Mouse (Mus musculus): ENCODE results near the gene Xlr3b.
"Not testable (repeated sequence)": the region's sequence is repeated elsewhere in the genome, so short reads cannot be mapped to it uniquely, and the experiment has no call there.

Xlr3b gene

DNA sequence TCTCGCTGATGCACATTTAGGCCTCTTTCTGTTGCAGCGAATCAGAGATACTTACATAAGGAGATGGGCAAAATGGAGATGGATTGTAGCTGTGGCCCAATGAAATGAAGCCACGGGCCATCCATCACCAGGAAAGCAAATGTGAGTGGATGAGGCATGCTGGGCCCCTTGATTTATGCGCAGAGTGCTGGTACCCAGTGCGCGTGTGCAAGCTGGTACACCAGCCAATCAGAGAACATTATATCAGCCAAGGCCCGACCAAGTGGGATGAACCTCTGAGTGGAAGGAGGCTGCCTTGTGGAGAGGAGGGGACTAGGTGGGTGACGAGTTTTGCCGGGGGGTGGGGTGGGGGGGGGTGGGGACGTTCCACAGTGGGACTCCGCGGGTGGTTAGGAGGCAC is at the start of gene Xlr3b:
TSS of gene Xlr3b (plus strand) at position 274 of the 400 bp plus-strand sequence.
- peak; percentile 5 for DNase-seq (ENCODE audit: low spot score)

GRCm38 (mm10) chrX:73143218-73143618 is 48.8 kb upstream of the Xlr3b start:
- not testable (repeated sequence) for DNase-seq (ENCODE audit: low spot score)

DNA sequence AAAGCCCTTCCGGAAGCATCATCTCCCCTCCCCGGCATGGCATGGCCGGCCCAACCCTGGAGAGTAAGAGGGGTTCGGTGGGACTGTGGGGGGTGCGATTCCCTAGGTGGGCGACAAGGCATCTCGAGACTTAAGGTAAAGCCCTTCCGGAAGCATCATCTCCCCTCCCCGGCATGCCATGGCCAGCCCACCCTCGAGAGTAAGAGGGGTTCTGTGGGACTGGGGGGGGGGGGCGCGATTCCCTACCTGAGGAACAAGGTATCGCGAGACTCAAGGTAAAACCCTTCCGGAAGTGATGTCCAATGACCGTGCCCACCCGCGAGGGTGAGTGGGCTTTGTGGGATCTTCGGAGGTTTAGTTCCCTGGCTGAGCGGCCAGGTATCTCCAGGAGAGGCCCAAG is 43.5 kb upstream of the Xlr3b start, which contains the start of gene Xlr5b:
TSS of gene Xlr5b (plus strand) at position 301 of the 400 bp plus-strand sequence.
- not testable (repeated sequence) for DNase-seq (ENCODE audit: low spot score)

DNA sequence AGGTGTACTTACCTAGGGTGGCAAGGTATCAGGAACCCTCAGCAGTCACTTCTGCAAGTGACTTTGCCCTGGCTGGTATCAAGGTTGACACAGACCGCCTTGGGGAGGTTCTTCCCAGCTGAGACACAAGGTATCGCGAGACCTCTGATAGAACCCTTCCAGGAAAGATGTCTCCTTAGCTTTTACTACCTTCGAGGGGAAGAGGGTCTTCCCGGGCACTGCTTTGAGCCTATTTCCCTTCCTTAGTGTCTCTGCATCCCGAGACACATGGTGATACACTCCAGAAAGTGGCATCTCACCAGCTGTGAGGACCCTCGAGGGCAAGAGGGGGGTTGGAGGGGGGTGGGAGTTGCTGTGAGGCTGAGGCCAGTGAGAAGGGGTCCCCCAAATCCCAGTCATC is 42.7 kb upstream of the Xlr3b start, which contains the start of gene DXBay18:
TSS of gene DXBay18 (minus strand) at position 101 of the 400 bp plus-strand sequence.
- DNase-seq (ENCODE audit: low spot score) = not testable (repeated sequence)

- not testable (repeated sequence) for DNase-seq (ENCODE audit: low spot score)
Observed at GRCm38 (mm10) chrX:73176889-73177288, 15.1 kb upstream of the Xlr3b start, which contains the start of gene Spin2d. Gene Spin2d (minus strand): TSS chrX:73176989.

GRCm38 (mm10) chrX:73213819-73214564 is 22.0 kb downstream of the Xlr3b start, which contains the start of gene Xlr4b:
Gene Xlr4b (plus strand): TSS chrX:73214333.
- not testable (repeated sequence) for DNase-seq (ENCODE audit: low spot score)

DNA sequence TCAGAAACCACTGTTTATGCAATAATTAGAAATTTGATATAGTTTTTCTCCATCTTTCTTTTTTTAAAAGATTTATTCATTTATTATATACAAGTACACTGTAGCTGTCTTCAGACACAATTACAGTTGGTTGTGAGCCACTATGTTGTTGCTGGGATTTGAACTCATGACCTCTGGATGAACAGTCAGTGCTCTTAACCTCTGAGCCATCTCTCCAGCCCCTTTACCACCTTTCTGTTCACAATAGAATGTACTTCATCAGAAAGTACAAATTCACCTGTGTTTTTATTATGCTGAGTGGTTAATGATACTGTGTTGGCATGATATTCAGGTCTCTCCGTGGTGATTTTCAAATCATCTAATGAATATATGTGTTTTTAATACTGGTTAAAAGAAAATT is 33.4 kb downstream of the Xlr3b start:
- no peak for DNase-seq (ENCODE audit: low spot score)

GRCm38 (mm10) chrX:73227914-73228605 is 36.1 kb downstream of the Xlr3b start, which contains the start of gene F8a:
Gene F8a (plus strand): TSS chrX:73228291.
- peak; percentile 79 for DNase-seq (ENCODE audit: low spot score)

DNA sequence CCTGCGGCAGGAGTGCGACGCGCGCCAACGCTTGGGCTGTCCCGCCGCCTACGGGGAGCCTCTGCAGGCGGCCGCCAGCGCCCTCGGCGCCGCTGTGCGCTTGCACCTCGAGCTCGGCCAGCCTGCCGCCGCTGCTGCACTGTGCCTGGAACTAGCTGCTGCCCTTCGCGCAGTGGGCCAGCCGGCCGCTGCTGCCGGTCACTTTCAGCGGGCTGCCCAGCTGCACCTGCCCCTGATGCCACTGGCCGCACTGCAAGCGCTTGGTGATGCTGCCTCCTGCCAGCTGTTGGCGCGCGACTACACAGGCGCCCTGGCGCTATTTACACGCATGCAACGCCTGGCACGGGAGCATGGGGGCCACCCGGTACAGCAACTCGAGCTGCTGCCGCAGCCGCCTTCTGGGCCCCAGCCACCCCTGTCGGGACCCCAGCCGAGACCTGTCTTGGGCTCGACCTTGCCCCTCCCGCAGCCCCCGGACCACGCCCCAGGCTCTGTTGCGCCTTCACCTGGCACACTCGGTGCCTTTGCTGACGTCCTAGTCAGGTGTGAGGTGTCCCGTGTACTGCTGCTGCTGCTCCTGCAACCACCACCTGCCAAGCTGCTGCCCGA is 36.7 kb downstream of the Xlr3b start:
- DNase-seq (ENCODE audit: low spot score) = peak; percentile 38

GRCm38 (mm10) chrX:73229288-73229687 is 37.3 kb downstream of the Xlr3b start:
- no peak for DNase-seq (ENCODE audit: low spot score)

GRCm38 (mm10) chrX:73242821-73243325 is 50.9 kb downstream of the Xlr3b start, which contains the start of gene Xlr4c:
Gene Xlr4c (minus strand): TSS chrX:73243130.
- DNase-seq (ENCODE audit: low spot score) = not testable (repeated sequence)

Data from urinary bladder, postnatal 14 days (tissue).